Mouse (Mus musculus) neural tube, embryonic 14.5 days (tissue): ENCODE data around the gene Fbxl3. TPM values are rescaled to one million over a fixed set of nuclear protein-coding genes. Genes with fewer than 3 reads are reported as not detected.

Experiments
- ATAC-seq: fragments of 200-750 bp; cut with Nextera tagmentation; 2 replicates; pipeline ENCODE4 v1.8.0; 2017; ENCODE audit warnings: low read depth, mild to moderate bottlenecking, moderate TSS enrichment, moderate library complexity
- H3K27ac ChIP-seq: fragments of 300-500 bp; sonication (generic); 2 replicates; pipeline ENCODE4 v1.5.1; 2014; ENCODE audit warnings: low read depth, mild to moderate bottlenecking, control low read depth, low read length, moderate library complexity, mixed read lengths
- H3K27me3 ChIP-seq: fragments of 300-500 bp; sonication (generic); 2 replicates; pipeline ENCODE4 v1.6.1; 2014; ENCODE audit warnings: low read length; ENCODE audit not compliant: control insufficient read depth, insufficient read depth
- H3K36me3 ChIP-seq: fragments of 300-500 bp; sonication (generic); 2 replicates; pipeline ENCODE4 v1.6.1; 2014; ENCODE audit warnings: low read length, mixed read lengths; ENCODE audit not compliant: control insufficient read depth, insufficient read depth
- H3K4me1 ChIP-seq: fragments of 300-500 bp; sonication (generic); 2 replicates; pipeline ENCODE4 v1.6.1; 2014; ENCODE audit warnings: low read length; ENCODE audit not compliant: control insufficient read depth, insufficient read depth
- H3K4me2 ChIP-seq: fragments of 300-500 bp; sonication (generic); 2 replicates; pipeline ENCODE4 v1.6.1; 2014; ENCODE audit warnings: mild to moderate bottlenecking, low read depth, low read length, control low read depth
- H3K4me3 ChIP-seq: fragments of 300-500 bp; sonication (generic); 2 replicates; pipeline ENCODE4 v1.5.1; 2014; ENCODE audit warnings: low read depth, low read length, control low read depth, mixed read lengths
- H3K9ac ChIP-seq: fragments of 300-500 bp; sonication (generic); replicated peaks from 2 replicates; pipeline ENCODE4 v1.6.1; 2014; ENCODE audit warnings: low read depth, mild to moderate bottlenecking, control low read depth, low read length, mixed read lengths
- H3K9me3 ChIP-seq: fragments of 300-500 bp; sonication (generic); 2 replicates; pipeline ENCODE4 v1.6.1; 2016; ENCODE audit warnings: low read length; ENCODE audit not compliant: control insufficient read depth
- WGBS: fragments of 180-500 bp; shearing (Covaris S2); extraction: QIAGEN DNeasy Blood & Tissue Kit; methylation state at CpG from one replicate; pipeline ENCODE4 v1.1.7; 2014; 5-methylcytosine and 5-hydroxymethylcytosine counted together
- polyA plus RNA-seq: library from polyadenylated mRNA; unstranded; fragments of >200 nt; fragmentation: Nextera tagmentation; extraction: Ambion mirVana; gene quantifications from 2 replicates; pipeline ENCODE4 v1.2.1, GENCODE M21; 2014

Gene Fbxl3
- polyA plus RNA-seq, 1 experiment from 2014 or later, result 30.6 TPM

- Histone ChIP-seq H3K27ac (no peak overlapping the region), H3K4me3 (no peak overlapping the region), H3K27me3 (no peaks in the 10 kb centered on the region), H3K4me2 (no peak overlapping the region), H3K36me3 (no peaks in the 10 kb centered on the region), H3K4me1 (no peaks in the 10 kb centered on the region), H3K9me3 (no peaks in the 10 kb centered on the region), H3K9ac (no peak overlapping the region)
- 80% methylated on average over 10 of the region's 10 CpGs for WGBS
- no peak for ATAC-seq
These were observed 66.0 kb downstream of the Fbxl3 start for GRCm38 (mm10) chr14:103033271-103033823.

Other genes with a start within 250 kb of the Fbxl3 start
- 21.2 and 24.5 TPM in 2 replicates for gene Kctd12, start 116.9 kb downstream of the Fbxl3 start, polyA plus RNA-seq
- not detected in 2 replicates for gene Acod1, start 52.6 kb downstream of the Fbxl3 start, polyA plus RNA-seq
- 10.6 and 15.0 TPM in 2 replicates for gene Cln5, start 29.4 kb downstream of the Fbxl3 start, polyA plus RNA-seq
- gene Mycbp2, start 247.2 kb upstream of the Fbxl3 start, polyA plus RNA-seq, result 93.7 and 97.9 TPM in 2 replicates